Mouse (Mus musculus) ES-E14 (cell line): ENCODE measurements around the gene Zfp352.

Source experiments
- CHD2 ChIP-seq: IDR thresholded peaks from 2 replicates; pipeline ENCODE4 v1.6.1; 2014; ENCODE audit warnings: mild to moderate bottlenecking, low read depth, low read length, inconsistent platforms
- MAFK ChIP-seq: IDR thresholded peaks from 2 replicates; pipeline ENCODE4 v1.6.1; 2014; ENCODE audit warnings: mild to moderate bottlenecking, low read depth, low read length, inconsistent platforms; ENCODE audit not compliant: insufficient read depth

GRCm38 (mm10) chr4:90174036-90174435 is 44.6 kb upstream of the Zfp352 start:
- TF ChIP-seq CHD2 (no peak), MAFK (no peak)
